Mouse (Mus musculus): ENCODE results near the gene Cd8b1. TPM values are rescaled to one million over a fixed set of nuclear protein-coding genes. Genes with fewer than 3 reads are reported as not detected.

Gene Cd8b1
- polyA plus RNA-seq, 1 experiment from 2014 or later, result 0.23 TPM

DNA sequence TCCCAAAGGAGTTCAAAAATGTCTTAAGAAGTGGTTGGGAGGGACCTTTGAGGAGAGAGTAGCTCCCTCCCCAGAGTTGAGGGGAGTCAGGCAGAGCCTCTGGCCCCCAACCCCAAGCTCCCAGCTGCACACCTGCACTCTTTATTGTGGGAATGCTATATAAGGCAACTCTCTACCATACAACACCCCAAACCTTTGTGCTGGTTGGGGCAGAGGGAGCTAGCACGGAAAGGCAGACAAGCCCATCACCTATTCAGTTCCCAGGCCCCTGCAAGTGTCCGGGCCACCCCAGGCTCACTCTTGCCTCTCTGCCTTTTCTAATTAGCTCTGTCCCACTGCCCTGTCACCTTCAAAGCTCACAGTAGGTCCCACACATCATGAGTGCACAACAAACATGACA is 31.1 kb downstream of the Cd8b1 start:
- Histone ChIP-seq H3K4me1 (ENCODE audit: insufficient read depth, low read depth, low read length) (no peaks in the 10 kb centered on the region), H3K27ac (ENCODE audit: low read length) (no peak overlapping the region), H3K9me3 (ENCODE audit: low read length) (no peaks in the 10 kb centered on the region), H3K9ac (replicated peaks; ENCODE audit: low read depth) (no peak overlapping the region), H3K36me3 (ENCODE audit: insufficient read depth, low read length) (no peaks in the 10 kb centered on the region), H3K4me3 (ENCODE audit: low read depth, low read length) (no peak overlapping the region), H3K27me3 (replicated peaks; ENCODE audit: insufficient read depth, low read length) (no peaks in the 10 kb centered on the region), H3K4me2 (replicated peaks; ENCODE audit: low read depth, low read length) (no peak overlapping the region)
- DNase-seq (ENCODE audit: low spot score) (no peak), ATAC-seq (no peak)
- no peak for TF ChIP-seq CTCF (IDR thresholded peaks at IDR 0.05)
- 81% methylated on average over 2 of the region's 2 CpGs for WGBS

DNA sequence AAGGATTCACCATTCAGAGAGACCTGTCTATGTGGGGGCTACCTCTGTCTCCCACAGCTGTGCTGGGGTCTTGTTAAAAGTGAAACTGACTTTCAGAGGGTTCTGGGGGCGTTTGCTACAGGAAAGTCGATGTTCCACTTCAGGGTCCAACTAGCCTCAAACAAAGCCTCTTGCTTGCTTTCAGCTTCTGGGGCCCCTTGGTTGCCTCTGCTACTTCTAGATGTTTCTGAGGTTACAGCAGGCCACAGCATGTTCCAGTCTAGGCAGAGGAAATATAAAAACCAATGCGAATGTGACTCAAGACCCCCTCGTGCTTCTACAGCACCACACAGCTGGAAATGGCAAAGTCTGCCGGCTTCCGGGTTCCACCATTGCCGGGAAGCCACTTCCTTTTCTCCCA is 34.9 kb downstream of the Cd8b1 start:
- no peak for ATAC-seq
- no peak for DNase-seq (ENCODE audit: low spot score)
- Histone ChIP-seq H3K4me3 (ENCODE audit: low read depth, low read length) (no peak overlapping the region), H3K4me1 (ENCODE audit: insufficient read depth, low read depth, low read length) (no peaks in the 10 kb centered on the region), H3K9ac (replicated peaks; ENCODE audit: low read depth) (no peak overlapping the region), H3K9me3 (ENCODE audit: low read length) (no peaks in the 10 kb centered on the region), H3K27ac (ENCODE audit: low read length) (no peak overlapping the region), H3K27me3 (replicated peaks; ENCODE audit: insufficient read depth, low read length) (no peaks in the 10 kb centered on the region), H3K36me3 (ENCODE audit: insufficient read depth, low read length) (no peaks in the 10 kb centered on the region), H3K4me2 (replicated peaks; ENCODE audit: low read depth, low read length) (no peak overlapping the region)
- WGBS, result 87% methylated on average over 7 of the region's 7 CpGs
- TF ChIP-seq EP300 (IDR thresholded peaks at IDR 0.05), result no peak
- no peak for TF ChIP-seq CTCF (IDR thresholded peaks at IDR 0.05)

DNA sequence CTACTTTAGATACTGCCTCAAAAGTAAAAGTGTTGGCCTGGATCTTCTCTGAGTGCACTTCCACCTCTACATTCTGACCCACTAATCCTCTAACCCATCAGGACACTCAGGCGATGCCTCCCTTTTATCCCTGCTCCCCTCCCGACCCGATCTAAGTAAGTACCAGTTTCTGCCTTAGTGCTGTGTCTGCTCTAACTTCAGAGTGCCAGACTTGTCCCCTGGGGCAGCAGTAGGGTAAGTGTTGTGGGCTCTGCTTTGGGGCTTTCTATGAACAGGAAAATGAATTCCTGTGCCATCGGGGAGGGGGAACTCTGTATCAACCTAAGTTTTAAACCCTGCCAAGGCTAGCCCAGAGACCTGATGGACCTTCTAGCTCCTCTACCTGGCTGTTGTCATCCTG is 37.6 kb downstream of the Cd8b1 start:
- no peaks in the 10 kb centered on the region for H3K27me3 ChIP-seq (replicated peaks; ENCODE audit: insufficient read depth, low read length)

DNA sequence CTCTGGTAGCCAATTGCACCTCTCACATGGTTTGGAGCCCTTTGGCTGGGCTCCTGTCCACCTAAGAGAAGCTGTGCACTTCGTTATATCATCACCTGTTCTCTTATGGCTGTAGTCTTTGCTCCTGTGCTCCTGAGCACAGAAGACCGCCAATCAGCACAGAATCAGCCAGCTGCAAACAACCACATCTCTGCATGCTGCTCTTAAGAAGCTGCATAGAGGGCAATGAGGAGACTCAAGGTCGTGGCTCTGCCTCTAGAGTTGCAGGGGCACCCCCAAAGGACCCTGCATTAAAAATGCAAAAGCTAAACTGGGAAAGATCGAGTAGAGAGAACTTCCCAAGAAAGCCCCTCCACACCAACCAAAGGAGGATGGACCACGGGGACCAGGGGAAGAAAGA is 38.2 kb downstream of the Cd8b1 start:
- no peak for TF ChIP-seq EP300 (IDR thresholded peaks at IDR 0.05)
- TF ChIP-seq CTCF (IDR thresholded peaks at IDR 0.05), result no peak
- Histone ChIP-seq H3K9me3 (ENCODE audit: low read length) (no peaks in the 10 kb centered on the region), H3K27me3 (replicated peaks; ENCODE audit: insufficient read depth, low read length) (no peaks in the 10 kb centered on the region), H3K4me3 (ENCODE audit: low read depth, low read length) (no peak overlapping the region), H3K9ac (replicated peaks; ENCODE audit: low read depth) (no peak overlapping the region), H3K4me2 (replicated peaks; ENCODE audit: low read depth, low read length) (no peak overlapping the region), H3K4me1 (ENCODE audit: insufficient read depth, low read depth, low read length) (no peaks in the 10 kb centered on the region), H3K27ac (ENCODE audit: low read length) (no peak overlapping the region), H3K36me3 (ENCODE audit: insufficient read depth, low read length) (no peaks in the 10 kb centered on the region)
- no peak for DNase-seq (ENCODE audit: low spot score)
- ATAC-seq, result no peak
- 67% methylated on average over 5 of the region's 5 CpGs for WGBS

More for the DNA sequence above, 37.6 kb downstream of the Cd8b1 start:
- no peaks in the 10 kb centered on the region for H3K4me1 ChIP-seq (ENCODE audit: insufficient read depth, low read depth, low read length)
- H3K9ac ChIP-seq (replicated peaks; ENCODE audit: low read depth), result no peak overlapping the region
- H3K36me3 ChIP-seq (ENCODE audit: insufficient read depth, low read length), result no peaks in the 10 kb centered on the region
- H3K9me3 ChIP-seq (ENCODE audit: low read length), result no peaks in the 10 kb centered on the region
- no peak overlapping the region for H3K4me2 ChIP-seq (replicated peaks; ENCODE audit: low read depth, low read length)
- no peak for ATAC-seq
- no peak overlapping the region for H3K4me3 ChIP-seq (ENCODE audit: low read depth, low read length)
- no peak for DNase-seq (ENCODE audit: low spot score)
- 74% methylated on average over 4 of the region's 4 CpGs for WGBS
- no peak for TF ChIP-seq CTCF (IDR thresholded peaks at IDR 0.05)
- no peak for TF ChIP-seq EP300 (IDR thresholded peaks at IDR 0.05)
- H3K27ac ChIP-seq (ENCODE audit: low read length), result no peak overlapping the region

DNA sequence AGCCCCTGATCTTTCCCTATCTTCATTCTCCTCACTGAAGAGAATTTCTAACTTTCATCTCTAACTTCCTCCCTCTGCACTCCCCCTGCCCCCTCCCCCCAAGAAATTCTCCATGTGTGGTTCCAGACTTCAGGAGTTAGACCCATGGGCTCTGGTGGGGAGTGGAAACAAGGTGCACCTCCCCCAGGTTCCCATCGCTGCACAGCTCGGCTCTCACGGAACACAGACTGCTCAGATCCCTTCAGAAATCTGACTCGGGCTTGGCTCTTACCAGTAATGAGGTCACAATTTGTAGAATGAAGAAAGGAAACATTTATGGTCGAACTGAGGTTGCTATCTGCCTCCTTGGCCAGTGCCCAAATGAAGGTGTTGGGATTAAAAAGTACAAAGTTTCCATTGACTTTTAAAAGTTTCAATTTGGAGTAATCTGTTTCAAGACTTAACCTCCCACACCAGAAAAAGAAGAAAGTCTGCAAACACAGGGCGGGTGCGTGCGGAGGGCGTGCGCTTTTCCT is 38.6 kb downstream of the Cd8b1 start:
- no peak overlapping the region for H3K4me2 ChIP-seq (replicated peaks; ENCODE audit: low read depth, low read length)
- no peaks in the 10 kb centered on the region for H3K27me3 ChIP-seq (replicated peaks; ENCODE audit: insufficient read depth, low read length)
- no peaks in the 10 kb centered on the region for H3K9me3 ChIP-seq (ENCODE audit: low read length)
- no peak overlapping the region for H3K27ac ChIP-seq (ENCODE audit: low read length)
- no peak overlapping the region for H3K4me3 ChIP-seq (ENCODE audit: low read depth, low read length)
- TF ChIP-seq EP300 (IDR thresholded peaks at IDR 0.05) (no peak), CTCF (IDR thresholded peaks at IDR 0.05) (no peak)
- no peak overlapping the region for H3K9ac ChIP-seq (replicated peaks; ENCODE audit: low read depth)
- DNase-seq (ENCODE audit: low spot score) (no peak), ATAC-seq (no peak)
- WGBS, result 73% methylated on average over 10 of the region's 10 CpGs
- H3K36me3 ChIP-seq (ENCODE audit: insufficient read depth, low read length), result no peaks in the 10 kb centered on the region
- H3K4me1 ChIP-seq (ENCODE audit: insufficient read depth, low read depth, low read length), result no peaks in the 10 kb centered on the region

DNA sequence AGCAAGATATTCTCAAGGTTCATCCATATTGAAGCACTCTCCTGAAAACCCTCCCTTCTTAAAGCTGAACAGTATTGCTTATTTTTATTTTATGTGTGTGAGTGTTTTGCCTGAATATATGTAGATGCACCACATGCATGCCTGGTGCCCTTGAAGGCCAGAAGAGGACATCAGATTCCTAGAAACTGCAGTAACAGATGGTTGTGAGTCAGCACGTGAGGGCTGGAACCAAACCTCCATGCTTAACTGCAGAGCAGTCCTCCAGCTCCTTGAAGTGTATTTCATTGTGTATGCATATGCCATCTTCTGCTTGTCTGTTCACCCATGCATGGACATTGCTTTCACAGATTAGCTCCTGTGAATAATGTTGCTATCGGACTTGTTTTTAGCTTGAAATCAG is 41.4 kb downstream of the Cd8b1 start:
- DNase-seq (ENCODE audit: low spot score) (no peak), ATAC-seq (no peak)
- Histone ChIP-seq H3K9ac (replicated peaks; ENCODE audit: low read depth) (no peak overlapping the region), H3K4me2 (replicated peaks; ENCODE audit: low read depth, low read length) (no peak overlapping the region), H3K4me1 (ENCODE audit: insufficient read depth, low read depth, low read length) (no peaks in the 10 kb centered on the region), H3K4me3 (ENCODE audit: low read depth, low read length) (no peak overlapping the region), H3K27me3 (replicated peaks; ENCODE audit: insufficient read depth, low read length) (no peaks in the 10 kb centered on the region), H3K36me3 (ENCODE audit: insufficient read depth, low read length) (no peaks in the 10 kb centered on the region), H3K9me3 (ENCODE audit: low read length) (no peaks in the 10 kb centered on the region), H3K27ac (ENCODE audit: low read length) (no peak overlapping the region)
- no peak for TF ChIP-seq CTCF (IDR thresholded peaks at IDR 0.05)
- TF ChIP-seq EP300 (IDR thresholded peaks at IDR 0.05), result no peak
- 66% methylated on average over 2 of the region's 2 CpGs for WGBS

DNA sequence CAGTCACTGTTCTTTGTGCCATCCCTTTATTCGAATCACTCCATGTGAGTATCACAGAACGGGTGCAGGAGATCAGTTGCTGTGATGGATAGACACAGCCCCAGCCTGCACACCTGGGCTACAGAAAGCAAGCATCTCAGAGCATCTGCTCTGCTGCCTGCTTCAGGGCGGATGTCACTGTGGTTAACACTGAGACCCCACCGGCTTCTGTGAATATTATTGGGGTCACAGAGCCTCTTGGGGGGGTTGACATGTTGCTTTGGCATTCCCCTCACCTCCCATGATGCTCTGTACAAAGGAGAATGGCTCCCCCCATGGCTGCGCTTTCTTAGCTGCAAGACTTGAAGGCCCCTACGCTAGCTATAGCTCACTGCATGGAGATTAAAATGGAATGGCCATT is 46.8 kb downstream of the Cd8b1 start:
- no peaks in the 10 kb centered on the region for H3K27me3 ChIP-seq (replicated peaks; ENCODE audit: insufficient read depth, low read length)
- DNase-seq (ENCODE audit: low spot score) (no peak), ATAC-seq (no peak)
- H3K27ac ChIP-seq (ENCODE audit: low read length), result no peak overlapping the region
- no peak overlapping the region for H3K9ac ChIP-seq (replicated peaks; ENCODE audit: low read depth)
- WGBS, result 89% methylated on average over 6 of the region's 6 CpGs
- no peaks in the 10 kb centered on the region for H3K9me3 ChIP-seq (ENCODE audit: low read length)
- no peaks in the 10 kb centered on the region for H3K36me3 ChIP-seq (ENCODE audit: insufficient read depth, low read length)
- no peak for TF ChIP-seq EP300 (IDR thresholded peaks at IDR 0.05)
- TF ChIP-seq CTCF (IDR thresholded peaks at IDR 0.05), result no peak
- H3K4me3 ChIP-seq (ENCODE audit: low read depth, low read length), result no peak overlapping the region
- H3K4me1 ChIP-seq (ENCODE audit: insufficient read depth, low read depth, low read length), result no peaks in the 10 kb centered on the region
- no peak overlapping the region for H3K4me2 ChIP-seq (replicated peaks; ENCODE audit: low read depth, low read length)

Measured in lung, postnatal 0 days (tissue).